Mouse (Mus musculus) midbrain, embryonic 14.5 days (tissue): Measurements from ENCODE around the gene Ift20. TPM values are rescaled to one million over a fixed set of nuclear protein-coding genes. Genes with fewer than 3 reads are reported as not detected.
A peak's percentile ranks its signal among the peaks of the same experiment; 100 is the strongest.

ENCODE experiments used
- ATAC-seq: fragments of 200-750 bp; cut with Nextera tagmentation; 2 replicates; pipeline ENCODE4 v1.8.0; 2017; ENCODE audit warnings: moderate number of reproducible peaks, moderate library complexity; ENCODE audit not compliant: low FRiP score, low TSS enrichment
- DNase-seq: peaks from one replicate; pipeline ENCODE4 v3.0.0-alpha.2; 2015
- H3K27ac ChIP-seq: fragments of 300-500 bp; sonication (generic); replicated peaks from 2 replicates; pipeline ENCODE4 v1.5.1; 2014; ENCODE audit warnings: mild to moderate bottlenecking, low read depth, low read length, moderate library complexity
- H3K27me3 ChIP-seq: fragments of 300-500 bp; sonication (generic); 2 replicates; pipeline ENCODE4 v1.6.1; 2014; ENCODE audit warnings: low read length, control low read depth, mixed read lengths; ENCODE audit not compliant: control insufficient read depth, insufficient read depth
- H3K36me3 ChIP-seq: fragments of 300-500 bp; sonication (generic); 2 replicates; pipeline ENCODE4 v1.6.1; 2014; ENCODE audit warnings: low read length, control low read depth; ENCODE audit not compliant: control insufficient read depth, insufficient read depth
- H3K4me1 ChIP-seq: fragments of 300-500 bp; sonication (generic); 2 replicates; pipeline ENCODE4 v1.6.1; 2014; ENCODE audit warnings: mild to moderate bottlenecking, antibody characterized with exemption, low read length, control low read depth; ENCODE audit not compliant: control insufficient read depth, insufficient read depth
- H3K4me2 ChIP-seq: fragments of 300-500 bp; sonication (generic); 2 replicates; pipeline ENCODE4 v1.6.1; 2014; ENCODE audit warnings: mild to moderate bottlenecking, low read length, moderate library complexity
- H3K4me3 ChIP-seq: fragments of 300-500 bp; sonication (generic); replicated peaks from 2 replicates; pipeline ENCODE4 v1.5.1; 2014; ENCODE audit warnings: low read depth, low read length
- H3K9ac ChIP-seq: fragments of 300-500 bp; sonication (generic); replicated peaks from 2 replicates; pipeline ENCODE4 v1.6.1; 2014; ENCODE audit warnings: mild to moderate bottlenecking, low read length, moderate library complexity
- H3K9me3 ChIP-seq: fragments of 300-500 bp; sonication (generic); 2 replicates; pipeline ENCODE4 v1.6.1; 2016; ENCODE audit warnings: low read length, control low read depth, mixed read lengths; ENCODE audit not compliant: control insufficient read depth
- WGBS: fragments of 180-500 bp; shearing (Covaris S2); extraction: QIAGEN DNeasy Blood & Tissue Kit; methylation state at CpG from one replicate; pipeline ENCODE4 v1.1.7; 2014; 5-methylcytosine and 5-hydroxymethylcytosine counted together
- polyA plus RNA-seq: library from polyadenylated mRNA; unstranded; fragments of >200 nt; fragmentation: Nextera tagmentation; extraction: Ambion mirVana; gene quantifications from 2 replicates; pipeline ENCODE4 v1.2.1, GENCODE M21; 2014

Gene Ift20
- 133 and 135 TPM in 2 replicates for polyA plus RNA-seq

DNA sequence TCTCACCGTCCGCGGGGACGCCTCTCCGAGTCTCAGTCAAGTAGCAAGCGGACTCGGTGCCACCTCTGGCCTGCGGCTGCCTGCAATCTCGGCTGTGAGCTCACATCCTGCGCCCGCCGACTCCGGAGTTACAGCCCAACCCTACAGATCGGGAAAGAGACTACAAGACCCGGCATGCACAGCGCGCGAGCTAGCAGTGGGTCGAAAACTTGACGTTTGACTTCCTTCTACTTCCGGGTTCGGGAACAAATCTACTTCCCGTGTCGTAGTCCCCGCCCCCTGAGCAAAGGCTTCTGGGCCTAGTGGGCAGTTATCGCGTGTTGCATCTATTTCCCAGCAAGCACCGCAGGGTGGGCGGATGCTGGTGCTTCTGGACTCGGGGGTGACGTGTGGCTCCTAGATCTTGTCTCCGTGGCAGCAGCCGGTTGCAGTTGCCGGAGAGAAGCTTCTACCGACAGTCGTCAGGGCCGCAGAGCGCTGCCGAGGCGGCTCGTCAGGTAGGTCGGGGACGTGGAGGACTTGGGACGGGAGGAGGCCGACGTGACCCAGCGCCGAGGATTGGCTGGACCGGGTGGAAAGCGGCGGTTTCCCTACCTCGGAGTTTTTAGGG lies at the start of gene Ift20, which contains the start of gene Tnfaip1:
Ift20 (plus strand) TSS at position 282 of the 610 bp plus-strand sequence.
Tnfaip1 (minus strand) TSS at position 253 of the 610 bp plus-strand sequence.
- Histone ChIP-seq H3K4me2 (peak within 1 kb of the TSS; percentile 74), H3K9ac (peak within 1 kb of the TSS; percentile 78), H3K36me3 (peaks cover 32% of the 10 kb centered on the region), H3K9me3 (no peaks in the 10 kb centered on the region), H3K4me1 (peaks cover 22% of the 10 kb centered on the region), H3K27me3 (no peaks in the 10 kb centered on the region), H3K4me3 (peak within 1 kb of the TSS; percentile 78), H3K27ac (peak within 1 kb of the TSS; percentile 88)
- peak; percentile 97 for ATAC-seq
- under 1% methylated on average over 52 of the region's 52 CpGs for WGBS
- peak; percentile 99 for DNase-seq

- no peak for ATAC-seq
- no peak overlapping the region for H3K4me3 ChIP-seq
- H3K9ac ChIP-seq = no peak overlapping the region
- peaks cover 18% of the 10 kb centered on the region; the same call in 1 of the 2 replicates for H3K27me3 ChIP-seq
- peak; percentile 87 for DNase-seq
- no peaks in the 10 kb centered on the region for H3K9me3 ChIP-seq
- H3K36me3 ChIP-seq = peaks cover 60% of the 10 kb centered on the region
- no peak overlapping the region for H3K27ac ChIP-seq
- 5% methylated on average over 8 of the region's 8 CpGs for WGBS
- H3K4me2 ChIP-seq = no peak overlapping the region
- peaks cover 7% of the 10 kb centered on the region; the same call in 1 of the 2 replicates for H3K4me1 ChIP-seq
Measured at GRCm38 (mm10) chr11:78488168-78488567, 48.0 kb upstream of the Ift20 start.

GRCm38 (mm10) chr11:78490781-78491241 lies 45.4 kb upstream of the Ift20 start:
- Histone ChIP-seq H3K27ac (0 out of 2 replicates have a peak overlapping the region, but pooled peaks have one; percentile 37), H3K9ac (peak overlapping the region; percentile 37; the same call in 1 of the 2 replicates), H3K27me3 (peaks cover 18% of the 10 kb centered on the region; the same call in 1 of the 2 replicates), H3K4me3 (peak overlapping the region; percentile 24), H3K36me3 (peaks cover 39% of the 10 kb centered on the region), H3K4me1 (peaks cover 26% of the 10 kb centered on the region), H3K9me3 (no peaks in the 10 kb centered on the region), H3K4me2 (peak overlapping the region; percentile 50)
- ATAC-seq = peak; percentile 34; the same call in 1 of the 2 replicates
- 8% methylated on average over 48 of the region's 48 CpGs for WGBS
- peak; percentile 80 for DNase-seq

GRCm38 (mm10) chr11:78495904-78496303 lies 40.3 kb upstream of the Ift20 start:
- ATAC-seq (no peak), DNase-seq (peak; percentile 43)
- H3K4me1 ChIP-seq = peaks cover 30% of the 10 kb centered on the region
- no peaks in the 10 kb centered on the region for H3K9me3 ChIP-seq
- WGBS = 7% methylated on average over 6 of the region's 6 CpGs
- peaks cover 13% of the 10 kb centered on the region; the same call in 1 of the 2 replicates for H3K27me3 ChIP-seq
- peak overlapping the region; percentile 75 for H3K4me2 ChIP-seq
- H3K4me3 ChIP-seq = peak overlapping the region; percentile 91
- H3K27ac ChIP-seq = no peak overlapping the region
- peak overlapping the region; percentile 89 for H3K9ac ChIP-seq
- 0 out of 2 replicates have a peak, but pooled peaks cover 3% of the 10 kb centered on the region for H3K36me3 ChIP-seq

DNA sequence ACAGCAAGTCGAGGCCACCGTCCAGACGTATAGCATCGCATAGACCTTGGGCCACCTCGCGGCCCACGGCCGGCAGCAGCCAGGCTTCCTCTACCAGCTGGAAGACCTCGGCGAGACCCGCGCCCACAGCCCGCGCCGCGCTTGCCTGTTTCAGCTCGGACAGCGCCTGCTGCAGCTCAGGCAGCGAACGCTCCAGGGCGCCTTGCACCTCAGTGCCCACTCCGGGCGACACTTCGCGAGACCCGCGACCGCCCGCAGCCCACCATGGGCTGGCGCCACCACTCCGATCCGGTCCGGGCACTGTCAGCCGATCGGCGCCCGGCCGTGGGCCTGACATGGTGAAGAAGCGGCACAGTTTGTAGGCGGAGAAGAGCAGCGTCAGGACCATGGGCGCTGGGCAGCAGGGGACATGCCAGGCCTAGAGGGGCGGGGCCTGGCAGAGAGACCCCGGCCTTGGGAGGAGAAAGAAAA lies 39.1 kb upstream of the Ift20 start:
- H3K9ac ChIP-seq = peak overlapping the region; percentile 89
- peak overlapping the region; percentile 91 for H3K4me3 ChIP-seq
- ATAC-seq (peak; percentile 78), DNase-seq (peak; percentile 82)
- H3K4me1 ChIP-seq = peaks cover 29% of the 10 kb centered on the region
- H3K9me3 ChIP-seq = no peaks in the 10 kb centered on the region
- H3K4me2 ChIP-seq = peak overlapping the region; percentile 75
- 0 out of 2 replicates have a peak, but pooled peaks cover 5% of the 10 kb centered on the region for H3K27me3 ChIP-seq
- 0 out of 2 replicates have a peak, but pooled peaks cover 3% of the 10 kb centered on the region for H3K36me3 ChIP-seq
- H3K27ac ChIP-seq = peak overlapping the region; percentile 93
- WGBS = 0% methylated on average over 44 of the region's 44 CpGs

DNA sequence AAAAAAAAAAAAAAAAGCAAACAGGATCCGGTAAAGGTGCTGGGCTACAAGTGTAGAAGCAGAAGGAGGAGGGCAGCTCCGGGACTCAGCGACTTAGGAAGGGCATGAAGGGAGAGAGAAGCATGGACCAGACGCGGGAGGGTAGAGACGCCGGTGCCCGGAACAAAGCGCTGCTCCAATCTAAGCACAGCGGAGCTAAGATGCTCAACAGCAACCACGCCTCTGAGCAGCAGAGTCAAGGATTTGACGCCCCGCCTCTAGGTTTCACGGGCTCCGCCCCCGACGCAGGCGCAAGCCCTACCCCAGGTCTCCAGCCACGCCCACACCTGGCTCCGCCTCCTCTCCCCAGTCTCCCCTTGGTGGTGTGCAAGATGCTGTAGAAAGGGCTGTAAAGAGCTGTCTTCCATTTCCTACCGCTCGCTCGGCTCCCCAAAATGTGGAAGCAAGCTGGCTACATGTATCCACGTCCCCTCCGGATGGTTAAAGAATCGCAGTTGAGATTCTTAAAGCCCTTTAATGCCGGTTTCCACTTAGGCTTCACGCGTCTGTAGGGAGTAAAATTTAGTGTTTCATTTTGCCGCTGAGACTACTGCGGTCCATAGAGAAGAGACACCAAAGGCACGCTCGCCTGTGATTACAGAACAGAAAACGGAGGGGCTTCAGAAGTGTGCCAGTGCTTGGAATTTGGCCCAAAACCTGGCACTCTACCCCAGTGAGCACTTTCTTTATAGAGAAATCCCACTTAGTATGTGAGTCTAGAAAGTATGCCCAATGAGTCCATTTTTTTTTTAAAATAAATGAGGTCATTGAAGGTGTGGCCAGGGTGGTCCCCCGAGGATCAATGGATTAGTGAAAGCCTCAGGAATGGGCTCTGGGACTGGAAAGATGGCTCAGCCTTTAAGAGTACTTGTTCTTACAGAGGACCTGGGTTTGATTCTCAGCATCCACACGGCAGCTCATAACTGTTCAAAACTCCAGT lies 38.3 kb upstream of the Ift20 start, which contains the start of gene Sarm1:
Sarm1 (minus strand) TSS at position 211 of the 979 bp plus-strand sequence.
- WGBS = 2% methylated on average over 36 of the region's 36 CpGs
- no peaks in the 10 kb centered on the region for H3K9me3 ChIP-seq
- H3K27me3 ChIP-seq = 0 out of 2 replicates have a peak, but pooled peaks cover 5% of the 10 kb centered on the region
- peak; percentile 99 for DNase-seq
- no peaks in the 10 kb centered on the region for H3K36me3 ChIP-seq
- peak within 1 kb of the TSS; percentile 93 for H3K27ac ChIP-seq
- peak within 1 kb of the TSS; percentile 91 for H3K4me3 ChIP-seq
- H3K9ac ChIP-seq = peak within 1 kb of the TSS; percentile 89
- H3K4me1 ChIP-seq = peaks cover 29% of the 10 kb centered on the region
- peak within 1 kb of the TSS; percentile 75 for H3K4me2 ChIP-seq
- ATAC-seq = peak; percentile 96

- peak within 1 kb of the TSS; percentile 93 for H3K27ac ChIP-seq
- no peaks in the 10 kb centered on the region for H3K36me3 ChIP-seq
- peak within 1 kb of the TSS; percentile 91 for H3K4me3 ChIP-seq
- 45% methylated on average over 7 of the region's 7 CpGs for WGBS
- H3K27me3 ChIP-seq = 0 out of 2 replicates have a peak, but pooled peaks cover 5% of the 10 kb centered on the region
- ATAC-seq = no peak
- DNase-seq = no peak
- peak within 1 kb of the TSS; percentile 57 for H3K9ac ChIP-seq
- no peaks in the 10 kb centered on the region for H3K9me3 ChIP-seq
- peak within 1 kb of the TSS; percentile 75 for H3K4me2 ChIP-seq
- peaks cover 28% of the 10 kb centered on the region for H3K4me1 ChIP-seq
Measured at GRCm38 (mm10) chr11:78499004-78499403, 37.2 kb upstream of the Ift20 start, which contains the start of gene Vtn. TSS of gene Vtn (plus strand) at chr11:78499091.

DNA sequence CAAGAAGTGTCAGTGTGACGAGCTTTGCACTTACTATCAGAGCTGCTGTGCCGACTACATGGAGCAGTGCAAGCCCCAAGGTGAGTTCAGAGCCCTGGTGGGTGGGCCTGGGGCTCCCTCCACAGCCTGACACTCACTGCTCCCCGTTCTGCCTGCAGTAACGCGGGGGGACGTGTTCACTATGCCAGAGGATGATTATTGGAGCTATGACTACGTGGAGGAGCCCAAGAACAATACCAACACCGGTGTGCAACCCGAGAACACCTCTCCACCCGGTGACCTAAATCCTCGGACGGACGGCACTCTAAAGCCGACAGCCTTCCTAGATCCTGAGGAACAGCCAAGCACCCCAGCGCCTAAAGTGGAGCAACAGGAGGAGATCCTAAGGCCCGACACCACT lies 36.6 kb upstream of the Ift20 start:
- DNase-seq (no peak), ATAC-seq (no peak)
- Histone ChIP-seq H3K4me1 (peaks cover 23% of the 10 kb centered on the region), H3K4me3 (no peak overlapping the region), H3K9me3 (no peaks in the 10 kb centered on the region), H3K27ac (no peak overlapping the region), H3K36me3 (no peaks in the 10 kb centered on the region), H3K4me2 (no peak overlapping the region), H3K9ac (no peak overlapping the region; the same call in 1 of the 2 replicates), H3K27me3 (0 out of 2 replicates have a peak, but pooled peaks cover 5% of the 10 kb centered on the region)
- WGBS = 47% methylated on average over 16 of the region's 16 CpGs
